Mouse (Mus musculus) stomach, postnatal 0 days (tissue): Measurements from ENCODE around the gene Fam78b.

Source experiments
- CTCF ChIP-seq: IDR thresholded peaks from 2 replicates; pipeline ENCODE4 v1.5.1; 2016; ENCODE audit warnings: antibody characterized with exemption, low read depth, mild to moderate bottlenecking, moderate library complexity
- EP300 ChIP-seq: optimal IDR thresholded peaks from 2 replicates; pipeline ENCODE3; 2016; ENCODE audit warnings: antibody characterized with exemption

DNA sequence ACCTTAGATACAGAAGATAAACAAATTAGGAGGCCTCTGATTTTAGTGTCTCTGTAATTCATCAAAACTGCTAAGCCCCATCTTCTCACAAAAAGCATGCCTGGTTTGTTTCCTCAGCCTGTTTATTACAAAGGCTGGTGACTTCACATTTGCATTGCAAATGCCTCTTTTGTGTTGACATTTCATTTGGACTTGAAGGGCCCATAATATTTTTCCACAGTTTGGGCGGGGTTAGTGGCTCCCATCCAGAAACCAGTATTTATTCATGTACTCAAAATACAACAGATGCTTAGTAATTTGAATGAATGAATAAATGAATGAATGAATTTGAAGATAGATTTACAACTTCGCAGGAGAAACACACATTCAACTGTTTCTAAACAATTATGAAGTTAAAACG lies 115.5 kb downstream of the Fam78b start:
- TF ChIP-seq EP300 (no peak), CTCF (no peak)
